In the genomic region with DNA sequence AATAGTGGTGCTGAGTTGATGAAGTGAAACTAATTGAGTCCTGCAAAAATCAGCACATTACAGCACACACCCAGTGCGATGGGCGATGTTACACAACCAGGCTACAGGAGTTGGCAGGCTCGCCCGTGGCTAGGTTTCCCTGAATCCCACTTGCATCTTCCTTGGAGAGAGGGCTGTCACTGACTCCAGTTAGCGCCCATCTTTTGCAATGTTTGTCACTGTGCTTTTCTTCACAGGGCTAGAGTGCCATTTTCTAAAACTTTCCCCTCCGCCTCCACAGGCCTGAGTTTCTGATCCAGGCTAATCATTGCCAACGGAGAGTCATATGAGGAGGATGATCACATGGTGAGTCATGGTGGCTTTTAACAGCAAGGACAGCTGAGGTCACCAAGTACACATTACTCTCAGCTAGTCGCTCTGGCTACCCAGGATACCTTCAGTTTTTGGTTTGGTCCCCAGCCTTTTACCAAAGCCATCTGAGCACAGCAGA, we compare ENCODE assay signal across 8 mouse cellular contexts.
DNase-seq lines count a peak whose midpoint lies in the region; ATAC-seq lines count a peak whose summit lies in the region.

No protein-coding gene starts in this region.

- H3K36me3 ChIP-seq in kidney, embryonic 14.5 days (ENCODE audit: control insufficient read depth, insufficient read depth, low read length): peaks cover 19% of the 10 kb centered on the region

- no peak for ATAC-seq in kidney, embryonic 14.5 days (ENCODE audit: low FRiP score, low TSS enrichment)
- no peak; the same call in 1 of the 2 replicates for ATAC-seq in monocyte, adult 5-6 weeks (replicated peaks; ENCODE audit: insufficient number of reproducible peaks, low FRiP score, low TSS enrichment, poor library complexity, severe bottlenecking)

- no peaks in the 10 kb centered on the region for H3K4me1 ChIP-seq in kidney, embryonic 14.5 days (ENCODE audit: control insufficient read depth, insufficient read depth, low read length)

- no peak overlapping the region for H3K9ac ChIP-seq in kidney, embryonic 14.5 days (ENCODE audit: low read depth, low read length)

- no peak overlapping the region for H3K4me3 ChIP-seq in kidney, embryonic 14.5 days (ENCODE audit: low read length)

- H3K9me3 ChIP-seq in kidney, embryonic 14.5 days (ENCODE audit: control insufficient read depth, low read length): no peaks in the 10 kb centered on the region

- H3K27ac ChIP-seq in kidney, embryonic 14.5 days (ENCODE audit: low read depth, low read length): no peak overlapping the region

- no peaks in the 10 kb centered on the region for H3K27me3 ChIP-seq in kidney, embryonic 14.5 days (ENCODE audit: control insufficient read depth, insufficient read depth, low read length)

- H3K4me2 ChIP-seq in kidney, embryonic 14.5 days (replicated peaks; ENCODE audit: low read depth, low read length): no peak overlapping the region

- WGBS in kidney, embryonic 14.5 days: 85% methylated on average over 8 of the region's 8 CpGs

- peak; percentile 66 for DNase-seq in kidney, adult 11 months
- DNase-seq in adipocyte (ENCODE audit: low spot score): peak; percentile 34
- peak; percentile 54 to 57 for DNase-seq in heart, adult 9 months (ENCODE audit: low spot score in 2 of 2)
- peak; percentile 24 for DNase-seq in lung, postnatal 14 days
- DNase-seq in natural killer cell, adult 2 months (ENCODE audit: low spot score in 2 of 2): no peak
- no peak for DNase-seq in embryo, embryonic 10 days (ENCODE audit: low spot score)

Comparison
In these comparisons a context has a peak if more than half of its experiments do, and no peak if none do; other contexts are left out.
1. DNase-seq: peak in kidney, adult 11 months (single experiment), adipocyte (single experiment), heart, adult 9 months (2 of 2) and lung, postnatal 14 days (single experiment); none in natural killer cell, adult 2 months (0 of 2) and embryo, embryonic 10 days (single experiment).